Mouse (Mus musculus) lung, adult 2 months (tissue): ENCODE results near the gene Lrmda.

Experiments used
- CTCF ChIP-seq: fragments of 200-500 bp; IDR thresholded peaks from 2 replicates; pipeline ENCODE4 v1.5.1; 2011; ENCODE audit warnings: mild to moderate bottlenecking, low read length, control low read depth; ENCODE audit not compliant: insufficient read depth
- POLR2A ChIP-seq: fragments of 200-500 bp; IDR thresholded peaks from 2 replicates; pipeline ENCODE4 v1.6.1; 2011; ENCODE audit warnings: low read depth, mild to moderate bottlenecking, control low read depth, low read length, borderline replicate concordance; ENCODE audit errors: extremely low read depth

- TF ChIP-seq POLR2A (no peak), CTCF (no peak)
Measured at GRCm38 (mm10) chr14:22923251-22923650, 903.7 kb downstream of the Lrmda start.
